Mouse (Mus musculus) fibroblast of lung, adult 2 months (primary cell): ENCODE data around the gene Nrp2.

Source experiments
- DNase-seq: peaks from one replicate; pipeline ENCODE4 v3.0.0-alpha.2; 2011; ENCODE audit warnings: low read depth

The Nrp2 gene

GRCm38 (mm10) chr1:62820170-62820569, 117.1 kb downstream of the Nrp2 start:
- DNase-seq: no peak

DNA sequence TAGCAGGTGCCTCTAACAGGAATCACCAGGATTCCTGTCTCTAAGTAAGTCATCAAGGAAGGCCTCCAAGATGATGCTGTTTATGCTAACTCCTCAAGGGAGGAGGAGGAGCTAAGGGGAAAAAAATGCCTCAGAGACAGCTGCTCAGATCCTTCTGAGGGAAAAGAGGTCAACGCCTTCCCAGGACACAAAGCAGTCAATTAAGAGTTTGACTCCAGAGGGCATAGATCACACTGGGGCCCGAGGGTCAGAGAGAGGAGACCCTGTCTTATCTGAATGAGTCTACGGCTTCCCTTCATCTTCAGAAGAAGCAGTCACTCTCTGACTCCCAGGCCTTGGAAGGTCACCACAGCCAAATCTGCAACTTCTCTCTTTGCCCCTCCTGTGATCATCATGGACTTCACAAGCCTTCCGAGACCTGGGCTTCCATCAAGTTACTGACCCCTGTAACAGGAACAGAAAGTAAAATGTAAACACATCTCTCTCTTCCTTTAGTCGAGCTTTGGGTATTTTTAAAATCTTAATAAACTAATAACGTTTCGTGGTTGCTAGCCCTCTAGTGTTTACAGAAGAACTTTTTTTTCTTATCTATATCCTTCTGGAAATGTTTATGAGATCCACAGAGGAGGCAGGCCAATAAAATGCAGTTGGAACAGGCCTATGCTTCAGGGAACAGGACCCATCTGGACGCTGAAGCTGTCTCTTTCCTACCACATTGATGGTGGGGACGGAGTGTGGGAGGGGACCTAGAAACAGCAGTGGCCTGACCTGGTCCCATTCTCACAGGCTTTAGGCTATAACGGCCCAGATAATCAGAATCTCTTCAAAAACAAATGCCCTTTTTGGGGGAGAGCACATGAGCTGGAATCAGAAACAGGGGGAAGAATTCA, 118.7 kb downstream of the Nrp2 start:
- no peak for DNase-seq

- peak; percentile 77 for DNase-seq
These were observed 120.6 kb downstream of the Nrp2 start for GRCm38 (mm10) chr1:62823549-62824195.

- no peak for DNase-seq
These were observed 123.0 kb downstream of the Nrp2 start for GRCm38 (mm10) chr1:62825822-62826765.

DNA sequence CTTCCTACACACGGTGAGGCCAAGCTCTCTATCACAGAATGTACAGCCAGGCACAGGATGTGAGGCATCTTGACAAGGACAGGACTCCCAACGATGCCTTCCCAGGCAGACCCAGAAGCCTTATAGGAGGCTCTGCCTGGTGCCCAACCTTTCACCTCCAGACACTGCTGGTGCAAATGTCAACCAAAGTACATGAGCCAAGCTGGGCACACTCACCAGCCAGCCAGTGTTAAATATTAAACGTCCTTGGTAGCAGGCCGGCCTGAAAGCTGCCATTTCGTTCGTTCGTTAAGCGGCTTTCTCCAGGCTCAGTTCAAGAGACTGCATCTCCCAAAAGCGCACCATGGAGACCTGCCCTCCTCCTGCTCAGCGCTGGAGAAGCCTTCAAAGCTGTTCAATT, 124.2 kb downstream of the Nrp2 start:
- no peak for DNase-seq

DNA sequence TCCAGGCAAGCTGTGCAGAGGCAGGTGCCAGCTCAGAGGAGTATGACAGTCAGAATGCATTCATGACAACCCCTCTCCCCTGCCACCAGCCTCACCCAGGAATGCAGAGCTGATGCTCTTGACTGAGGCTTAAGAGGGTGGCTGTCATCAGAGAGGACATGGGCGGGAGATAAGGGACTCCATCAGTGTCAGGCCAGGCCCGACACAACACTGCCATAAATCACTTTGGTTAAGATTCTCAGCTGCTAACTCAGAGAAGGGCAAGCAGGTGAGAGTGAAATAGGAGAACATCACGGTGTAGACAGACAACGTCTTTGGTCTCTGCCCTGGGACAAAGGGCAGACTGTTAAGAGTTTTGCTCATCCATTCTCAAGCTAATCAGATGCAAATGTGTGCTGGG, 125.1 kb downstream of the Nrp2 start:
- DNase-seq: no peak

- DNase-seq: no peak
These were observed 126.8 kb downstream of the Nrp2 start for GRCm38 (mm10) chr1:62829690-62830417.

DNA sequence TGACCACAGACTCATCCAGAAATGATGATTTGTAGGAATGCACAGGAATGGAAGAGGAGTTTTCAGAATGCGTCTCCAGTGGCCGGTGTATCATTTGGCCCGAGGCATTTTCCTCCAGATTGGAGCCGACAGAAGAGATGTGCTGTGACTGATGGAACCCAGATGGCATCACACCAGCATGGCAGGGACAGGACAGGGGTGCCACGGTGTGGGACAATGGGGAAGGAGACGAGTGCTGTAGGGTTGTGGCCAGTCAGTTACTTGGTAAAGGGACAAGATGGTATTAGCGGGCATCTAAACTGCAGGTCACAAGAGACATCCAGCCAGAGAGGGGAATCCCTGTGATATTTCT, 127.3 kb downstream of the Nrp2 start:
- DNase-seq: no peak

GRCm38 (mm10) chr1:62831725-62832455, 128.8 kb downstream of the Nrp2 start:
- DNase-seq: no peak

DNA sequence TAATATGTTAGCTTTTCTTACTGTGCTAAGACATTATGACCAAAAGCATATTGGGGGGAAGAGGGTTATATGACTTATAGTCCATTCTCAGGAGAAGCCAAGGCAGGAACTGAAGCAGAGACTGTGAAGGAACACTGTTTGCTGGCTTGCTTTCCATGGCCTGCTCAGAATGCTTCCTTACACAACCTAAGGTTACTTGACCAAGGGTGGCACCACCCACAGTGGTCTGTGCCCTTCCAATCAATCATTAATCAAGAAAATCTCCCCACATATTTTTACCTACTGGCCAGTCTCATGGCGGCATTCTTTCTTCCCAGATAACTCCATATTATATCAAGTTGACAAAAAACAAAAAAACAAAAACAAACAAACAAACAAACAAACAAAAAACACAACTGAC, 130.3 kb downstream of the Nrp2 start:
- no peak for DNase-seq

DNA sequence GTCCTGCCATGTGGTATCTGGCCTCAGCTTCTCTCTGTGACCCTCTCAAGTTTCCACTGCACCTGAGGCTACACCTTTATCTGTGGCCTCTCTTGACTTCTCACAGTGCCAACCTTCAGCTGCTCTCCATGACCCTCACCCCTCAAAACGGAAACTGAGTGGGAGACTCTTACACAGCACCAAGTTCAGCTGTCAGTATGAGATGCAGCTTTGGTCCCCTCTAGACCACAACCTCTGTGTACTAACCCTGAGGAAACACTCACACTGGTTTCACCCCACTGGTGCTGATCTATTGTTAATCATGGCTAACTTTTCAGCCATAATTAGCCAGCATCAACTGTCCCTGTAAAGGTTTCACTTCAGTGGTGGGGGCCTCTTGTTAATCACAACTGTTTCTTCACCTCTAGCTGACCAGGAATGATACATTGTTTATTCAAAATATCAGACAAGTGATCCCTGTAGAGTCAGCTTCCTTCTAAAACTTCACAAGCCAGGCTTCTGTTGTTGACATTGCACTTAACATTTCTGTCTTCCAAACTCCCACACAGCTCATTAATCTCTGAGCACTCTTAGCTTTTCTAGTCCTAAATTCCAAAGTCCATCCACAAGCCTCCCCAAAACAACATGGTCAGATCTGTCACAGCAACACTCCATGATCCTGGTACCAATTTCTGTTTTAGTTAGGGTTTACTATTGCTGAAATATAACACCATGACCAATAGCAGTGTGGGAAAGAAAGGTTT, 131.5 kb downstream of the Nrp2 start:
- no peak for DNase-seq

DNA sequence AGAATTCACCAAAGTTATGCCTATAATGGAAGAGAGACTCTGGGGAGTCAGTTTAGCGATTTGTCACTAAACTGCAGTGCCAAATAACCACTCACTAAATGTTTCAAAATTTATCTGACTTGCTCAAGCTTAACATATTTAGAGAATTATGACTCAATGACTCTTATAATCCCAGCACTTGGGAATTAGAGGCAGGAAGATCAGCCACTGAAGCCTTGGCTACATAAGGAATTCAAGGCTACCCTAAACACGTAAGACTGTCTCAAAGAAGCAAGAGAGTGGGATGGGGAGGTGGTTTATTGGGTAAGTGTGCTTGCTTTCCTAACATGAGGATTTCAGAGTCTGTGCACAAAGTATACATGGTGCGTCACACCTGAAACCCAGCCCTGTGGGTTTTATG, 135.0 kb downstream of the Nrp2 start:
- DNase-seq: no peak

- DNase-seq: no peak
These were observed 135.5 kb downstream of the Nrp2 start for GRCm38 (mm10) chr1:62838631-62839030.

DNA sequence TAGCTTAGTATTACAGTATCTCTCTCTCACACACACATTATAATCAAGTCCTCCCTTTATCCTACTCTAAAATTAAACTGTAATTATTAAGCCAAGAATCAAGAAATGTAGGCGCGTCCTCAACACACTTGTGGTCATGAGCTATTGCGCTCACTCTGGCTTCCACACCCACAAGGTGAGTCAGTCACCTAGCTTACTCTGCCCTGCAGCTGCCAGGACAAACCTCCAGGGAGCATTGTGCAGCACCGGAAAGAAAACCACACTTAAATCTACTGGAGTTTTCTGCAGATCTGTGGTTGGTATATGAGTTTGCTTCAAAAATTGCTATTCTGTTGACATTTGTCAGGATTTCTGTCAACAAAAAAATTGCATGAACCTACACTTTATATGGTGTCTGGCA, 140.1 kb downstream of the Nrp2 start:
- no peak for DNase-seq

DNA sequence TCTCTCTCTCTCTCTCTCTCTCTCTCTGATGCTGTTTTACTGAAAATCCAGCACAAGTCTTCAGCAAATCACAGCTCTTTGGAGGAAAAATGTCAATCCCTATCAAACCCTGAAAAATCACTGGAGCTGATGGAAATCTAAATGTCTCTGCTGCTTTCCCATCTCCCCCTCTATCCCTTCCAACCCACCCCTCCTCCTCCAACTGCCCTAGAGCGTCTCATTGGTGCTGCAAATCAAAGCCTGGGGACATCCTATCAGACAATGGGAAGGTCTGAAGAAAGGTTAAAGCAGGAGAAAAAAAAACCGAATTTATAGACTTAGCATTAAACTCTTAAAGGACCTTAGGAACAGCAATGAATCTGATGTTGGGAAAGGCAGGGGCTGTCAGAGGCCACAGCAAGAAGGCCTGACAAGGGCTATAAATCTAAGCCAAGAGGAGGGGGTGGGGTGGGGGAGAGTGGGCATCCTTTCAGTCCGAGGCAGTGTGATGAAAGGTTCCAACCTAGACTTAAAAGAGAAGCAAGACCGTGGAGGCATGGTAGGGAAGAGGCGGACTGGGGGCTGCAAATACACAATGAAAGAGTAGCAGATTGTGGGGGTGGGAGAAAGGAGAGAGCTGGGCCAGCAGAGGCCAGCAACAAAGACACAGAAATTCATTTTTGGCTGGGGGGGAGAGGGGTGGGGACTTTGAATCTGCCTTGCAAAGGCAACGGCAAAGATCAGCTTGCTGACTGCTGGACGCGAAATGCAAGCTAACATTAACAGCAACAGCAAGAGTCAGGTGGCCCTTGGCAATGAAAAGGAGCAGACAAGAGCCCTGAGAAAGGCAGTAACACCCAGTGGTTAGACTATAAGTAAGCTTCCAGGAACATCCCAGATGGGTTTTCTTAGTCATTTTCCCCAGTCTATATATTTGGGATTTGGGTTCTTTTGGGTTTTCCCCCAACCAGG, 148.2 kb downstream of the Nrp2 start:
- no peak for DNase-seq

GRCm38 (mm10) chr1:62853362-62853761, 150.3 kb downstream of the Nrp2 start:
- no peak for DNase-seq

- DNase-seq: no peak
These were observed 150.9 kb downstream of the Nrp2 start for GRCm38 (mm10) chr1:62853996-62854395.

DNA sequence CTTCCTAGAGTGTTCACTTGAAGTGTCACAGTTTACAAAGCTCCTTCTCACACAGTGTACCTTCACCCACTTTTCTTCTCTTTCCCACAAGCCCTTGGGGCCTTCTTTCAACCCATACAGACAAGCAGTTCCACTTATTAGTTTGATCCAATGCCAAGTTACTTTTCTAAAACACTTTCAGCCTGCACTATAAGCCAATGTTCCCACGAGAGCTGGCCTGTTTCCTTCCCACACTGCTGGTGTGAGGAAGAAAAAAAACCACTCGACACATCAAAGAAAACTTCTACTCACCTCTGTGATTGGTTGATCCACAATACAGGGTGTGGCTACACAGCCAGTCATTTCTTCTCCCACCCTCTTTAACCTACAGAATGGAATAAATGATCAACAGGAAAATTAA, 156.0 kb downstream of the Nrp2 start:
- DNase-seq: peak; percentile 45
